Mouse (Mus musculus): Measurements from ENCODE around the gene Cxcl14.

- TF ChIP-seq CTCF (IDR thresholded peaks at IDR 0.05; ENCODE audit: insufficient read depth, low read depth, low read length) = no peak
- TF ChIP-seq POLR2A (IDR thresholded peaks at IDR 0.05; ENCODE audit: insufficient read depth, low read depth, low read length) = no peak
Measured at GRCm38 (mm10) chr13:56299336-56299735, 3.0 kb upstream of the Cxcl14 start.

All from olfactory bulb, adult 2 months (tissue).